Mouse (Mus musculus): ENCODE data around the gene Fbxw7.

GRCm38 (mm10) chr3:84927168-84927794 is 112.2 kb downstream of the Fbxw7 start:
- TF ChIP-seq POLR2A (IDR thresholded peaks at IDR 0.05; ENCODE audit: insufficient read length, low read depth) (no peak), MAX (IDR thresholded peaks at IDR 0.05; ENCODE audit: low read depth) (no peak), USF1 (IDR thresholded peaks at IDR 0.05; ENCODE audit: low read depth) (no peak)
